Mouse (Mus musculus) testis, postnatal 14 days (tissue): ENCODE data around the gene Arhgap15.

Experiments used
- DNase-seq: peaks from one replicate; pipeline ENCODE4 v3.0.0; 2021; ENCODE audit warnings: low spot score

Arhgap15 gene

DNA sequence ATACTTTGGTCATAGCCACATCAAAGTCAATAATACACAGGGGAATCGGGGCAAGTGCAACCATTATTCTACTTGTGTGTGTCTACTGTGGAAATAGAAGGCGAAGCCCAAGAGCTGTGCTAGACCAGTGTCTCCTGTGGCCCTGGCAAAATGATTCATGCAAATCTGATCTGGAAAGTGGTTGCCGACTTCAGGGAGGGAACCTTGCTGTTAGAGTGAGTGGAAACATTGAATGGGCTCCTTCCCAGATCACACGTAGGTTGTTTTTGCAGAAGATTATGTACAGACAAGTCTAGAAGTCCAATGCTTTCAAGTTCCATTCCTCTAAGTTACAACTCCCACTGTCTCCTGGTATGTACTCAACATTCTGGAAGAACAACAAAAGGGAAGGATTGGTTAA is 606.2 kb downstream of the Arhgap15 start:
- DNase-seq: no peak

DNA sequence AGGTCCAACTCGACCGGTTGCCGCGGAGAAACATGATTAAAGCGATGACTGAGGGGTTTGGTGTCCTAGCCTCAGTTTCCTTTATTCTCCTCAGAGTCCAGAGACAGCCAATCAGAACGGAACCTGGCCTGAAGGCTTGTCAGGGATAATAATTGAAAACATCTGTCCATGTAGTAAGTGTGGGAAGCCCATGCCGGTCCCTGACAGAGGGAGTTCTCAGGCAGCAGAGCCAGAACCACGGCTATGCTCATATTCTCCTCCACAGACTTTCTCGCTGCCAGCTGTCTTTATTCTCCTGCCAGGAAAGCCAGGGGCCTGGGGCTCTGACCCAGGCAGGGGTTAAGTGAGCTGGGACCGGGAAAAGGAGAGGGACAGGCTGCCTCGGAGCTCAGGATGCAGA is 606.7 kb downstream of the Arhgap15 start:
- no peak for DNase-seq

DNA sequence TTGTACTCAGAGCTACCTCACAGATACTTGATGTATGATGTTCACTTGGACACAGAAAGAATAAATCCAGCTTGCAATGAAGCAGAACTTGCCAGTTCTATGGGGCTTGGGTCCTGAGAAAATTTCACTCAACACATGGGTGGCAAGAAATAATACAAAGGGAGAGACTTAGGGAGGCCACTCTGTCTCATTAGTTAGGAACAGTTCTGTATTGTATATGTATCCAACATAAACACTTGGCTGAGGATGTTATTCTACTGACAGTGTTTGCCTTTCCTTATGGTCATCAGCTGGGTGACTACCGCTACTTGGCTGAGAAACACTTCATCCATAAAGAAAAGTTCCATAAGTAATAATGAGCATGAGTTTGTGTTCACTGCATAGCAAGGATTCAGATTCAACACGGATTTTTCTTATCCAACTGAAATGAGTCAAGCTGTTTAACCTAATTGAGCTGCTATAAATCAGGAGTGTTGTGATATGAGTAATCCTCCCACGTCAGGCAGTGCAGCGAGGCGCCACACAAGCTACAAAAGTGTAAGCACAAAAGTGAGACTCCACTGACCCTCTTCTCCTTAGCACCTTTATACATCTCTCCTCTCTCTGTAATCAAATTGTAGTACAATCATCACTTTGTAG is 607.7 kb downstream of the Arhgap15 start:
- DNase-seq: no peak

DNA sequence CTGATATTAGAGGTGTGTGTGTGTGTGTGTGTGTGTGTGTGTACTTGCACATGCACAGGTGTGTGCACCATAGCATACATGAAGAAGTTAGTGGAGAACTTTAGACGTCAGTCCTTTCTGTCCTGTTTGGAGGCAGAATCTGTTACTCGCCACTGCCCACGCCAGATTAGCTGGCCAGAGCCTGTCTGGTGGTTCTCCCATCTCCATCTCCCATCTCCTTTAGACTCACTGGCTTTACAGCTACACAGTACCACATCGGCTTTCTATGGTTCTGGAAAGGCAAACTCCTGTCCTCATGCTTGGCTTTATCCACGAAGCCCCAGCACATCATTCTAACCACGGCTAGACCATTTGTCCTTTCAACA is 608.2 kb downstream of the Arhgap15 start:
- no peak for DNase-seq

DNA sequence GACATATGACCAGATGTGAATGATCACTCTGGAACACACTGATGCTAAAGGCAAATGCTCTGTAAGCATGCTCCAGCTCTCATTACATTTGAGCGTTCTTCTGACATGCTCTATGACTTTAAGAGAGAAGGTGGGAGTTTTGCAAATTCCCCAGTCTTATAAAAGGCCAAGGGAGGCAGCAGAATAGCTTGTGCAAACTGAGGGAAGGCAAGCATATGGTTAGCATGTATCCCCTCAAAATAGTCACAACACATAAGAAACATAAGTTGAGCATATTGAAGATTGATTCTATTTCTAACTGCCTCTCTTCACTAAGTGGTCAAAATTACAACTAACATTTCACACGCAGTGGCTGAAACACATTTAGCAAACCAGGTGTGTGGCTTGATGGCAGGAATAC is 631.6 kb downstream of the Arhgap15 start:
- no peak for DNase-seq

DNA sequence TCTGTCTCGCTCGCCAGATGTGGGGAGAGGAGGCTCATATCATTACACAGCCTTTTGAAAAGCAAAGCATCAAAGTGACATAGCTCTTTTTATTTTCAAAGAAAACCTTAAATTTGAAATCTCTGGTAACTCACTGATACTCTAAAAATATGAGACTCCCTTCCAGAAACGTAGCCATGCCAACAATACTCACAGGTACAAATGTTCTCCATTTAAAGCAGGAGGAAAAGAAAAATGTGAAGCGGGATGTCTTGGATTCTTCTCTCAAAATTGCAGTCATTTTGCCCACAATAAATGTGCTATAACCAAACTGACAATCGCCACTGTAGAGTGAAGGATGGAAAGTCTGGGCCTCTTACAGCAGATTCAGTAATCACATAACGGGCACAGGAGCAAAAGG is 635.9 kb downstream of the Arhgap15 start:
- DNase-seq: no peak

DNA sequence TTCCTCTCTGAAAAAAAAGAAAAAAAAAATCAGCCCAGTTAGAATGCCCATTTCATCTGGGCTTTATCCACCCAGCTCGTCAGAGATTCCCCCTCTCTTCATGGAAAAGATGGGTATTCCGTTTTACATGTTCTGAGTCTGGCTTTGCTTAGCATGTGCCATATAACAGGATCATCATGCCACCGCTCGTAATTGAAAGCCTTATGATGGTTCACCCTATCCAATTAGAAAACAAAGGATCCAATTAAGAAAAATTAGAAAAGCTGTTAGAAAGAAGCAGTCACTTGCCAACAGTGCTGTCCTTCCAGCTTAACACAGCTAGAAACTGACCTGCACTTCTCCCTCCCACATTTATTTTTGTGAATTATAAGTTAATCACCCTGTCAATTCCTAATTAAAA is 640.9 kb downstream of the Arhgap15 start:
- no peak for DNase-seq

DNA sequence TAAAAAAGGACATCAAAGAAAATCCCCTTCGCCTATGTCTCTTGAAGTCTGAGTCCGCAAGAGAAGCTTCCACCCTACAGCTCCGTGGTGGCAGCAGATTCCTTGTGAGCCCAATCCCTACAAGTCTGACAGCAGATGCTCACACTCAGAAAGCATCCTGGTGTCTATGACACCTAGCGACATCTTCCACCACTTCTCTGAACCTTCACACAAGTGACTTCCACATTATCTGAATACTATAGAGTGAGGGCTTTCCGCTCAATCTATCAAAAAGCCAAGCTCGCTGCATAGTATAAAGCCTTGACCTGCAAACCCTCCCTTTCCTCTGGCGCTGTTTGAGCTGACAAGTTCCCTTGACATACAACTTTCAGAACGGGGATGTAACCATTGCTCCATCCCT is 645.2 kb downstream of the Arhgap15 start:
- no peak for DNase-seq

DNA sequence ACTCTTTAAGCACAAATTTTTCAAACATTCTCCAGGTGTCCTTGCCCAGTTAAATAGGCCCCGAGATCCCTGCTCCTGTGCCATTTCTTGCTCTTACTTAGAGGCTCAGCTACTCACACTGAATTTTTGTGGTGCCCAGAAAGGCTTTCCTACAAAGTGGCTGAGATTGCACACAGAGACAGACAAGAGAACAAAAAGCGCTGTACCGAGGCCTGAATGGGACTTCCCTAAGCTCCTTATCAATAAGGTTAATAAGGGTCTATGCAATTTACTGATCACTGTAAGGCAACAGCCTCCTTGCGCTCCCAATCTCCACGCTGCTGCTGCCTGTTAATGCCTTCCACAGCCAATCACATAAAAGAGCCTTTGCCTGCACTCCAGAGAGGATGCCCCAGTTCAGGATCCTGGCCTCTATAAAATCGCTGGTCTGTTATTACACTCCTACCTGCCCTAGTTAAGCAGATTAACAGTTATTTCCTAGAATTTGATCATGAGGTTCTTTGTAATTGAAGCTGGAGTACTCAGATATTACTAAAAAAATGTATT is 646.4 kb downstream of the Arhgap15 start:
- DNase-seq: no peak

DNA sequence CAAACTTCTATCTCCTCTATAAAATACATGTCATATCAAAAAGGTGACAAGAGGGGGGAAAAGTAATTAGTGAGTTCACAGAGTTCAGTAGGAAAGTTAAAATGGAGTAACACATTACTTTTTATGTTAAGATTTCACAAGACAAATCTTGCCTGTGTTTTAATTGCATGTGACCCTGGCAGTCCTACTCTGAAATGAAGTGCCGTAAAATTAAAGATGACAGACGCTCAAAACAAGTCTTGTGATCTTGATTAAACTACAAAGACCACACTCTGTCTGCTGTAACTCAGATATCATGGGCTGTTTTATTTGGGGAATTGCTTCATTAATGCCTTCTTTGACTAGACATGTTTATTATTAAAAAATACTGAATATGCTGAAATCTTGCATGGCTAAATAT is 647.0 kb downstream of the Arhgap15 start:
- no peak for DNase-seq

DNA sequence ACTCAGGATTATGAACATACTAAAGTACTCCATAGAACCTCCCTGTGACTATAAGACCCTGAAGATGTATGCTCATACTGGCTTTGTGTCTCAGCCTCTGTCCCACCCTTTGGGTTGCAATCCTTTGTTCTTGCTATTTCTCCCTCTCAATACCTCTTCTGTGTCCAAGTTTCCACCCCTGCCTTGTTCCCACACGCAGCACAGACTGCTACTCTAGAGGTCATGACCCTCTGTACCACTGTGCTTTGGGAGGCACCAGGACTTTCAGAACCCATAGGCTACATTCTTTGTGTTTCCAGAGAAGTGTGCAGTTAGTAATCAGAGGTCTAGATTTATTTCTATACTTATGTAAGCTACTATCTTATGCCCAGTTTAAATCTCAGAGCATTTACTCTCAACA is 648.6 kb downstream of the Arhgap15 start:
- no peak for DNase-seq

DNA sequence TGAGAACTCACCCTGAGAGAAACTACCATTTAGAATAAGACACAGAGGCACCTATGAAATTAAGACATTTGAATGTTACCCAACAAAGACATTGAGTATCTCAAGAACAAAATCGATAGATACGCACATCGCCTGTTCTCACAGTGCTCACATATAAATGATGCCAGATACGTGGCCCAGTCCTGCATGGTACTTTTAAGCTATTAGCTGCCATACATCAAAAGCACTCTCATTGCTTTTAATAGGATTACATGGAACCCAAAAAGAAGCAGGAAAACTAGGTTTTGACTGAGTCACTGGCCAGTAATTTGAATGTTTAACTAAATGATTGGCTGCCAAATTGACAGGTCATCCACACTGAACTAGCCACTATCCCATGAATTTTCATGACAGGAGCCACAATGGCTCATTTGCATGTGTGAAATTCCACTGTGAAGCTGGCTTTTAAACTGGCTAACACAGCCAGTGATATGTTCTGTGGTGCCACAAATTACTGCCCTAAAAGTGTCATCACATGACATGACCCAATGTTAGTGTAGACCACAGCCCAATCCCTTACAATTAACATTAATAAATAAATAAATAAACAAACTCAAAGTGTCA is 649.2 kb downstream of the Arhgap15 start:
- no peak for DNase-seq

DNA sequence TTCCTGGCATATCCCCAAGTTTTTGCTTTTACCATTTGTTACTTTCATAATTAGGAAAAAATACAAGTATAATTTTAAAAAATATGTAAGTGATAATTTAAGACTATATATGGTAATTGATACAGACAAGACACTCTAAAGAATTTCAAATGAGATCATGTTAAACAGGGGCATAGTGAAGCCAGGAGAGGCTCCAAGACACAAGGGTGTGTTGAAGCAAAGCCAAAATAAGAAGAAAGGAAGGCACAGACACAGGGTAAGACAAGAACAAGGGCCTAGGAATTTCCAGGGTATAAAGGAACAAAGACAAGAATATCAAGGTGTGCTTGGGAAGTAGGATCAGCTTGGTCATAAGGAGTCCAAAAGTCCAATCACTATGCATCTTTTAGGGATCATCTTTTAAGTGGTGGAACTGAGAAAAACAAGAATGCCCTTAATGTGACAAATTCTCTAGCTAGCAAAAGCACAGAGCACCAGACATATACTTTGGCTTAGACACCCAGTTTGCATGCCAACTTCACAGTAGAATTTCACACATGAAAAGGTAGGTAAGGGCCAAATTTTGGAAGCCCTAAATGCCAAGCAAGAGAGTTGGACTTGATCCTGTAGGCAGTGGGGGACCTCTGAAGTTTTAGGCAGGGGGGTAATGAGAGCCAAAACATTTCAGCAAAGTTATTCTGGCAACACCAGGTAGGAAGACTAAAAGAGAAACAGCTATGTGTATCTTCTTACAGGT is 650.7 kb downstream of the Arhgap15 start:
- DNase-seq: no peak

DNA sequence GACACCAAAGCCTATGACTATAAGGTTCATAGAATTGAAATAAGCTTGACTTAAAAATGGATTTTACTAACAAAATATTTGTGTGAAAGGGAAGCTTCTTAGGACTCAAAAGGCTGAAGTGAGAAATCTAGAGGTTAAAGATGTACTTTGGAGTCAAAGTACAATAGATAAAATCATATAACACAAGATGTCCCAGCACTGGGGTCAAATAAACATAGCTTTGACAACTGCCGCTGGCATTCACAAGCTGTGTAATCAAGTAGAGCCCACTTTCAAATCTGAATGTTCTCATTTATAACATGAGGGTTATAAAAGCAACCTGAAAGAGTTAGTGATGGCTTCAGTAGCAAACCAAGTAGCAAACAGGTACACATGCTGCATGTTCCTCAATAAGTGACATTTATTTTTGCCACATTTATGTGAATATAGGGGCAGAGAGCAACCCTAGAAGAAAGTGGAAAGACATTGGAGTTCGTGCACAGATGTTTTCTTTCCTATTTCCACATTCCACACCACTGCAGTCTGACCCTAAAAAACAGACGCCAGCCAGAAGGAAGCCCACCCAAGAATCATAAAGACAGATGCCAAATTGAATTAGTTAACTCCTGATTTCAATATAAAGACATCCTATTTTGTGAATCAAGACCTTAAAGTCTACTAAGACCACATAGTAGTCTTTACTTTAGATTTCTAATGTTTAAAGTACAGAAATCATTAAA is 653.2 kb downstream of the Arhgap15 start:
- DNase-seq: no peak

DNA sequence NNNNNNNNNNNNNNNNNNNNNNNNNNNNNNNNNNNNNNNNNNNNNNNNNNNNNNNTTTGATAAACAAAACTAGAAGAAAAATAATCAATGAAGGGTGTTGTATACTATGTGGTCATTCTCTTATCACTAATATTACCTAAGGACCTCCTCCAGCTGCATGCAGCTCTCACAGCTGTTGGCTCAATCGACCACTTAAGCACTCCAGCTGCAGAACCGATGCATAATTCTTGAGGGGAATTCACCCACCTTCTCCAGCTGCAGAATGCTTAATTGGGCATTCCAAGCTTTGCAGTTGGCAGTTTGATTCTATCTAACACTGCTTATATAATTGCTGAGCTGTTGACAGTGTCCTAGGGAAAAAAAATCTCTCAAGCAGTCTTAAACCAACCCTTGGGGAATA is 663.0 kb downstream of the Arhgap15 start:
- DNase-seq: no peak

DNA sequence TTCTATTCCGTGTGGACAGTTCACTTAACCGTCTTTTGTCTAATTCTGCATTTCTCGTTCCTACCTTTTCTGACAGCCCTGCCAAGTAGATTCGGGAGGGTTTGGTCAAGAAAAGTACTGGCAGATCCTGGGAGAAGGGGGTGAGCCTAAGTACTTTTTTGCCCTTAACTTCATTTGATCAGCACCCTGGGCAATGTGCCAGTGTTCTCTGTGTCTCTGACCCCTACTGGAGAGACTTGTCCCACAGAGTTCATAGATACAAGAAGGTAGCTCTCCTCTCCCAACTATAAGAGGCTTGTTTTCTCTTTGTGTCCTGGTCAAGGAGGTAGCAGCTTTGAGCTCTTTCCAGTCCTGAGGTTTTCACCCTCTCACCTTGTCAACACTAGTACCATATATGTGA is 667.7 kb downstream of the Arhgap15 start:
- DNase-seq: no peak

DNA sequence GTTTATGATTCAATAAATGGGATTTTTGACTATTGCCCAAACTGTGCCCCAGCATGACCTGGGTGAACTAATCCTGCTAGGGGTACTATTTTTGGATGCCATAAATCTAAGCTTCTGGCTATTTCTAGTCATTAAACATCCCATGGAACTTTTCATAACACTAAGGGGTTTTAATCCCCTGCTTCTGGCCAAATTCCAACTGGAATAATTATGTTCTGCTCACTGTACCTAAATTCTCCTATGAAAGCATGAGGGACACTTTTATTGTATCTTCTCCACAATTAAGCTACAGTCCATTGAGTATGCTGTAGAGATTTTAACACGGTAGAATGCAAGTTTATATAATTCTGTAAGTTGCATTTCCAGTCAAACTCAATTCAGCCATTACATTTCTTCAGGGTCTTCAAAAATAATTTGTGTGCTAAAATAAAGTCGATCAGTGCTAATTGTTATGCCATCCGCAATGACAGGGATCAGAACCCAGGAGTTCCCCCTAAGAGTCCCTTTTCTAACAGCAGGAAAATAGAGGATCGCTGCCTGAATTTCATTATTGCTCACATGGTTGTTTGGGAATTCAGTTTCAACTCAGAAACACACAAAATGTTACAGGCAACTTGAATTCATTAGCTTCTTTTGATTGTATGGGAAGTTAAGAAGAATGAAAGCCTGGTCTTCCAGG is 671.1 kb downstream of the Arhgap15 start:
- no peak for DNase-seq

DNA sequence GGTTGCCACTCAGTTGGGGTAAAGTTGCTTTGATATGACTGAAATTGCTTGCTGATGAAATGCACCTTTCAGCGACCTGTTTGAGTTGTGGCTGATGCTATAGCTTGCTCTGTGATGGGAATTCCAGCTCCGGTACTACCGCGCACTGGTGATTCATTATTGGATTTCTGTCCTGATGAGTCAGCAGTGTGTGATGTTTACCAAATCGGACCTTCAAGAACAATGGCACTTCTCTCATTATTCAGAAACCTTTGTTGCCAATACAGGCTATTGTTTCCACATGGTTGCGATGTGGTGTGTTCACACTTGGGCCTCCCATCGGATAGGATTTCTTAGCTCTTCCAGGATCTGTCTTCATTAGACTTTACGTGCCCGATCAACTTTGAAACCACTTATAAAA is 681.9 kb downstream of the Arhgap15 start:
- DNase-seq: no peak

DNA sequence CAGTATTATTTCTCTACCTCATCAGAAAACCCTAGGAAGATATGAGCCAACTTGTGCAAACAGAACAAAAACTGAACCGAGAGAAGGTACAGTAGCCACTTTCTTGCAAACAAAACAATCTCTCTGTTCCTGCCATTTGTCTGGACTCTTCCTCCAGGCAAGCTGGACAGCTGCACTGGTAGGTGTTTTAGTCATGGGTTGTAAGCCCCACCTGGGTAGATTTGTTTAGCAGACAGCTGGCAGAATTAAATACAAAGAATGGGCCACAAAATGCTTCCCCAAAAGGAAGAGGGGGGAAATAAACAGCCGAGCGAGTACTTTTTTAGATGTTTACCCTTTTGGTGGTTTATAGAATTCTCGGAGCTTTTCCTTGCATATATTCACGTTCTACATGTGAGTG is 688.0 kb downstream of the Arhgap15 start:
- DNase-seq: no peak

DNA sequence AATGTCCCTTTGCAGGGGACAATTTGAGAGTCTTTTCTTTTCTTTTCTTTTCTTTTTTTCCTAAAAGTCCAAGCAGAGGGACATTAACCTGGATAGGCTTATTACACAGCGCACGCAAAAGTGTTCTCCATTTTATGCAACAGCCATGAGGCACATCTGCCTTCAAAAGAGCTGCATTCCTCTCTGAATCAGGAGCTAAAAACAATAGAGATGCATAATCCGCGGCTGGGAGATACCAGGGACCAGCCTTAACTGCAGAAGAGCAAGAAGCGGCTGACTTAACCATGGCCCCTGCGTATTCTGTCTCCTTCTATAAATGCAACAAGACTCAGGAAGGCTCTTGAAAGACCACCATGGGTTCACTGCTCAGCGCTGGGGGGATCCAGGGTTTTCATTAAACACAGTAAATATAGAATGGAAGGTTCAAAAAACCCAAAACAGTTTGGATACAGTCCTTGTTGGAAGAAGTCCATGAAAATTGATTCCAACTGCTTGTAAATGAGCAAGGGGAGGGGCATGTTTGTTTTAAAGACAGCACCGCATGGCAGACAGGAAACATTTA is 689.0 kb downstream of the Arhgap15 start:
- no peak for DNase-seq

DNA sequence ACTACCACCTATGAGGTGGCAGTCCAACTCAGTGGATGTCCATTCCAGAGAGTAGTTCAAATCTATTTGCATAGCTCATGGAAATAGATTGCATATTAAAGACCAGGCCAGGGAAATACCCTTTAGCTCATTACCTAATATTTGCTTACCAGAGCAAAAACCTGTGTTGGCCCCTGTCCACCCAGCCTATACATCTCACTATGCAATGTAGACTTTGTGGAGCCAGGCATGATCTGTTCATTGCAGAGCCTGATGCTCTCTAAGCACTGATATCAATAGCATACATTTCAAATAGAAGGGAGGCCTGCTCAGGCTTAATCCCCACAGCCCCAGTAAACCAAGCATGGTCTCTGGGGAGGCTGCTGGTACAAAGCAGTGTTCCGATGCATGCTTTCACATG is 689.4 kb downstream of the Arhgap15 start:
- DNase-seq: no peak

DNA sequence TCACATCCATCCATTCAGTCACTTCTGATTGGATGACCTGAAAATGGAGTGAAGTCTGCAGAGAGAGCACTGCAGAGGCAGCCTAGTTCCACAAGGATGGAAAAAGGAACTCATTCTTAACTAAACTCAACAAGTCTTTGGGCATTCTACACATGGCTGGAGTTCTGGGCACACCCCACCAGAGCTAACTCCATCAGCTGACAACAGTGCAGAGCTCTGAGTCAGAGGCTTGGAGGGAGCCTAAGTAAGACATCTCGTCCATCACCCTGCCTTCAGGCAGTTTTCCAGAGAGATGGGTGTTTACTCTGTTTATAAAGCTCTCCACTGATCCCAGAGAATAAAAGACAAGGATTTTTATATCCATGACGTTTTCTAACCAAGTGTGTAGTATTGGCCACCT is 696.3 kb downstream of the Arhgap15 start:
- no peak for DNase-seq
